In genomic region chr14:57694246-57694645, GRCm38 (mm10) we compare ENCODE assay signal across 33 mouse cellular contexts. TPM values are rescaled to one million over a fixed set of nuclear protein-coding genes. Genes with fewer than 3 reads are reported as not detected.
A peak's percentile ranks its signal among the peaks of the same experiment; 100 is the strongest.
DNase-seq lines count a peak whose midpoint lies in the region; TF ChIP-seq lines count a peak whose summit lies in the region.
"Had no signal": no experiment of that assay in that cellular context is flagged by ENCODE, and none has a peak within 500 bp of the region (broad histone marks: within the 10 kb centered on the region; RNA-seq: fewer than 3 reads in every experiment).

No protein-coding gene starts in this region.

- no peaks in the 10 kb centered on the region for H3K27me3 ChIP-seq in heart, embryonic 10.5 days (ENCODE audit: insufficient read depth, poor library complexity, severe bottlenecking)
- H3K27me3 ChIP-seq: CH12.LX; embryonic facial prominence, embryonic 12.5 days; embryonic facial prominence, embryonic 15.5 days; forebrain, embryonic 12.5 days; forebrain, embryonic 15.5 days; heart, embryonic 13.5 days had no signal

- H3K4me1 ChIP-seq in heart, embryonic 10.5 days: no peaks in the 10 kb centered on the region
- H3K4me1 ChIP-seq in ES-E14 (ENCODE audit: control insufficient read depth in 2 of 2, insufficient read depth in 2 of 2, low read length in 2 of 2, poor library complexity in 1 of 2): peaks cover 0 to 15% of the 10 kb centered on the region in 2 experiments; a peak in 1 of 4 replicates
- H3K4me1 ChIP-seq: embryonic facial prominence, embryonic 12.5 days; embryonic facial prominence, embryonic 15.5 days; forebrain, embryonic 12.5 days; forebrain, embryonic 15.5 days; heart, embryonic 13.5 days had no signal

- in situ Hi-C loops in ES-E14 (cut with MboI; ENCODE audit: low sequenced_read_pairs in 2 of 2, unreplicated experiment in 2 of 2): loop anchor here in 1 of 2 experiments (25.0 kb wide), 1 partner anchor 218 kb away; no protein-coding TSS in a partner anchor

- WGBS in heart, embryonic 10.5 days: 84% methylated on average over 16 of the region's 16 CpGs

- no peak overlapping the region for H3K4me3 ChIP-seq in heart, embryonic 10.5 days
- peak overlapping the region; percentile 28 to 43 for H3K4me3 ChIP-seq in ES-E14 (ENCODE audit: insufficient read depth in 1 of 2, low read depth in 1 of 2, low read length in 2 of 2, poor library complexity in 1 of 2, severe bottlenecking in 1 of 2)
- H3K4me3 ChIP-seq: embryonic facial prominence, embryonic 12.5 days; embryonic facial prominence, embryonic 15.5 days; erythroblast, embryonic 14.5 days; forebrain, embryonic 12.5 days; forebrain, embryonic 15.5 days; heart, adult 2 months; heart, embryonic 13.5 days had no signal

- peak overlapping the region; percentile 13; the same call in 1 of the 2 replicates for H3K9ac ChIP-seq in ES-E14 (ENCODE audit: insufficient read depth, low read depth, low read length, poor library complexity, severe bottlenecking)
- H3K9ac ChIP-seq: embryonic facial prominence, embryonic 12.5 days; embryonic facial prominence, embryonic 15.5 days; forebrain, embryonic 12.5 days; forebrain, embryonic 15.5 days; heart, embryonic 13.5 days; hindbrain, embryonic 14.5 days had no signal

- DNase-seq in heart, embryonic 10.5 days (ENCODE audit: low spot score): peak; percentile 74
- no peak for DNase-seq in heart, adult 9 months (ENCODE audit: low spot score in 2 of 2)
- DNase-seq in testis, postnatal 10 days (ENCODE audit: low spot score): peak; percentile 22
- DNase-seq in testis, postnatal 14 days (ENCODE audit: low spot score): no peak
- DNase-seq in ES-E14 (ENCODE audit: low read depth, low spot score): no peak
- no peak for DNase-seq in thymus, adult 18-20 months
- no peak for DNase-seq in retina, postnatal 1 day
- DNase-seq: adrenal gland, postnatal 10 days; B cell, adult 2 months; cerebellum, adult 11 months; cerebellum, adult 2 months; cerebellum, adult 9-11 months; cerebellum, postnatal 25 days; gastrocnemius, postnatal 25 days; heart, adult 2 months; heart, postnatal 14 days; heart, postnatal 4 days had no signal

- peaks cover 83% of the 10 kb centered on the region for H3K36me3 ChIP-seq in heart, embryonic 10.5 days
- H3K36me3 ChIP-seq in ES-E14 (ENCODE audit: control insufficient read depth, insufficient read depth, low read length, poor library complexity, severe bottlenecking): no peaks in the 10 kb centered on the region; the same call in 1 of the 2 replicates

- no peak overlapping the region for H3K27ac ChIP-seq in heart, embryonic 10.5 days
- no peak overlapping the region for H3K27ac ChIP-seq in ES-E14 (ENCODE audit: insufficient read depth, low read depth, low read length, poor library complexity, severe bottlenecking)
- H3K27ac ChIP-seq: embryonic facial prominence, embryonic 12.5 days; embryonic facial prominence, embryonic 15.5 days; forebrain, embryonic 12.5 days; forebrain, embryonic 15.5 days; heart, adult 2 months; heart, embryonic 13.5 days; hindbrain, embryonic 14.5 days; hindbrain, postnatal 0 days had no signal

- no peaks in the 10 kb centered on the region for H3K9me3 ChIP-seq in heart, embryonic 10.5 days
- no peaks in the 10 kb centered on the region for H3K9me3 ChIP-seq in ES-E14 (ENCODE audit: control insufficient read depth, insufficient read depth, low read depth, low read length)
- H3K9me3 ChIP-seq: embryonic facial prominence, embryonic 12.5 days; embryonic facial prominence, embryonic 15.5 days; forebrain, embryonic 12.5 days; forebrain, embryonic 15.5 days; heart, embryonic 13.5 days had no signal

TF ChIP-seq in ES-E14, 5 proteins besides CTCF, POLR2A, EP300 and RAD21:
- TF ChIP-seq CHD2 (IDR thresholded peaks at IDR 0.05; ENCODE audit: low read depth, low read length) (no peak), ZNF384 (IDR thresholded peaks at IDR 0.05; ENCODE audit: low read depth, low read length) (no peak), HCFC1 (IDR thresholded peaks at IDR 0.05; ENCODE audit: borderline replicate concordance, insufficient read depth, low read length) (no peak), ZC3H11A (IDR thresholded peaks at IDR 0.05; ENCODE audit: borderline replicate concordance, low read depth, low read length) (no peak), MAFK (IDR thresholded peaks at IDR 0.05; ENCODE audit: insufficient read depth, low read depth, low read length) (no peak)

RNA-seq across cellular contexts. Expression of gene Xpo4, which starts 29.0 kb away (rescaled TPM):
- polyA plus RNA-seq in heart, embryonic 10.5 days (2016; fragmentation: Nextera tagmentation; extraction: Ambion mirVana): 23.5 and 24.9 TPM in 2 replicates
- 42.2 and 79.2 TPM in 2 replicates for total RNA-seq in ES-E14 (2012; rRNA removed)

RNA-seq across cellular contexts. Expression of gene Gm49361, which starts 51.7 kb away (rescaled TPM):
- polyA plus RNA-seq in heart, embryonic 10.5 days (2016; fragmentation: Nextera tagmentation; extraction: Ambion mirVana): not detected in 2 replicates
- not detected in 2 replicates for total RNA-seq in ES-E14 (2012; rRNA removed)
- total RNA-seq: CH12.LX; common myeloid progenitor, adult 5-6 weeks; MEL had no signal
- polyA plus RNA-seq: cerebellum, adult 2 months; embryonic facial prominence, embryonic 12.5 days; embryonic facial prominence, embryonic 15.5 days; forebrain, embryonic 12.5 days; forebrain, embryonic 15.5 days; gonadal fat pad, adult 2 months; heart, adult 2 months; heart, embryonic 13.5 days; heart, embryonic 16.5 days; hindbrain, embryonic 11.5 days; hindbrain, embryonic 14.5 days; hindbrain, postnatal 0 days; inflammation-experienced regulatory T-cells, adult 6 months; intestine, embryonic 16.5 days had no signal

Comparison
In these comparisons a context has a peak if more than half of its experiments do, and no peak if none do; other contexts are left out.
1. DNase-seq: peak in heart, embryonic 10.5 days (single experiment) and testis, postnatal 10 days (single experiment); none in heart, adult 9 months (0 of 2), testis, postnatal 14 days (single experiment), ES-E14 (single experiment), thymus, adult 18-20 months (0 of 2) and retina, postnatal 1 day (single experiment).